In genomic region chr14:25665314-25665970, GRCm38 (mm10) we compare ENCODE assay signal across 13 mouse cellular contexts. TPM values are rescaled to one million over a fixed set of nuclear protein-coding genes. Genes with fewer than 3 reads are reported as not detected.
A peak's percentile ranks its signal among the peaks of the same experiment; 100 is the strongest.
DNase-seq lines count a peak whose midpoint lies in the region; ATAC-seq and TF ChIP-seq lines count a peak whose summit lies in the region.
"Had no signal": no experiment of that assay in that cellular context is flagged by ENCODE, and none has a peak within 500 bp of the region (broad histone marks: within the 10 kb centered on the region; RNA-seq: fewer than 3 reads in every experiment).

No protein-coding gene starts in this region.

- no peak for TF ChIP-seq POLR2A in heart, adult 2 months (IDR thresholded peaks at IDR 0.05; ENCODE audit: insufficient read depth, low read depth, low read length)

- H3K27ac ChIP-seq in heart, adult 2 months: peak overlapping the region; percentile 72
- H3K27ac ChIP-seq in forebrain, embryonic 16.5 days (ENCODE audit: low read length): peak overlapping the region; percentile 34; the same call in 1 of the 2 replicates
- H3K27ac ChIP-seq in limb, embryonic 15.5 days: peak overlapping the region; percentile 57; the same call in 1 of the 2 replicates
- H3K27ac ChIP-seq: kidney, postnatal 0 days; limb, embryonic 12.5 days had no signal

- H3K4me1 ChIP-seq in heart, adult 2 months (ENCODE audit: control insufficient read depth, insufficient read depth, low read length): peaks cover 6% of the 10 kb centered on the region; the same call in 1 of the 2 replicates
- no peaks in the 10 kb centered on the region for H3K4me1 ChIP-seq in forebrain, embryonic 16.5 days (replicated peaks; ENCODE audit: control insufficient read depth, insufficient read depth, low read length)
- no peaks in the 10 kb centered on the region for H3K4me1 ChIP-seq in limb, embryonic 15.5 days
- H3K4me1 ChIP-seq: limb, embryonic 12.5 days had no signal

- H3K9me3 ChIP-seq in forebrain, embryonic 16.5 days (ENCODE audit: control insufficient read depth, low read length): no peaks in the 10 kb centered on the region
- H3K9me3 ChIP-seq in limb, embryonic 15.5 days: no peaks in the 10 kb centered on the region
- H3K9me3 ChIP-seq: limb, embryonic 12.5 days had no signal

- H3K4me2 ChIP-seq in forebrain, embryonic 16.5 days (ENCODE audit: low read length): no peak overlapping the region
- no peak overlapping the region for H3K4me2 ChIP-seq in limb, embryonic 15.5 days
- H3K4me2 ChIP-seq: limb, embryonic 12.5 days had no signal

- peak; percentile 29; the same call in 1 of the 2 replicates for ATAC-seq in forebrain, embryonic 16.5 days
- ATAC-seq in limb, embryonic 15.5 days (ENCODE audit: insufficient number of reproducible peaks, low FRiP score, low TSS enrichment, low read depth): no peak

- TF ChIP-seq EP300 in heart, adult 2 months (IDR thresholded peaks at IDR 0.05; ENCODE audit: insufficient read depth, low read depth, low read length): no peak

- no peak overlapping the region for H3K4me3 ChIP-seq in heart, adult 2 months
- H3K4me3 ChIP-seq in forebrain, embryonic 16.5 days (replicated peaks; ENCODE audit: low read length): no peak overlapping the region
- H3K4me3 ChIP-seq in limb, embryonic 15.5 days: no peak overlapping the region
- H3K4me3 ChIP-seq: limb, embryonic 12.5 days had no signal

- no peak for TF ChIP-seq CTCF in heart, adult 2 months (IDR thresholded peaks at IDR 0.05)

- no peaks in the 10 kb centered on the region for H3K36me3 ChIP-seq in heart, adult 2 months (ENCODE audit: control insufficient read depth, insufficient read depth, low read length)
- peaks cover 30% of the 10 kb centered on the region for H3K36me3 ChIP-seq in forebrain, embryonic 16.5 days (ENCODE audit: control insufficient read depth, insufficient read depth)
- H3K36me3 ChIP-seq in limb, embryonic 15.5 days: peaks cover 74% of the 10 kb centered on the region

- no peaks in the 10 kb centered on the region for H3K27me3 ChIP-seq in heart, adult 2 months (ENCODE audit: control insufficient read depth, insufficient read depth, low read length)
- no peaks in the 10 kb centered on the region for H3K27me3 ChIP-seq in forebrain, embryonic 16.5 days (replicated peaks; ENCODE audit: control insufficient read depth, insufficient read depth, low read length)
- no peaks in the 10 kb centered on the region for H3K27me3 ChIP-seq in limb, embryonic 15.5 days
- H3K27me3 ChIP-seq: limb, embryonic 12.5 days had no signal

- WGBS in heart, adult 2 months: 69% methylated on average over 19 of the region's 19 CpGs
- 66% methylated on average over 19 of the region's 19 CpGs for WGBS in forebrain, embryonic 16.5 days
- WGBS in limb, embryonic 15.5 days: 71% methylated on average over 19 of the region's 19 CpGs

- intact Hi-C loops in heart, adult 2 months (cut with DNase I): no loop called here
- intact Hi-C loops in heart, postnatal 25 days (cut with DNase I): no loop called here
- intact Hi-C loops in left cerebral cortex, postnatal 4 days (cut with DNase I): no loop called here

- DNase-seq in heart, adult 2 months: no peak
- DNase-seq in heart, postnatal 25 days (ENCODE audit: low spot score): no peak
- DNase-seq in ES-CJ7 (ENCODE audit: low read depth, low spot score): peak; percentile 78
- DNase-seq in left cerebral cortex, postnatal 4 days: no peak
- DNase-seq in adrenal gland, postnatal 4 days (ENCODE audit: low spot score in 2 of 2): no peak
- DNase-seq in ovary, adult 18-20 months (ENCODE audit: low spot score): no peak
- DNase-seq: lung, postnatal 4 days; spleen, adult 18-20 months; thymus, postnatal 25 days had no signal

- H3K79me2 ChIP-seq in heart, adult 2 months (replicated peaks; ENCODE audit: control insufficient read depth, insufficient read depth, low read length): no peaks in the 10 kb centered on the region

- H3K9ac ChIP-seq in heart, adult 2 months (ENCODE audit: low read depth, low read length): 0 out of 2 replicates have a peak overlapping the region, but pooled peaks have one; percentile 7
- H3K9ac ChIP-seq in forebrain, embryonic 16.5 days (replicated peaks; ENCODE audit: low read depth, low read length): no peak overlapping the region
- H3K9ac ChIP-seq in limb, embryonic 15.5 days: no peak overlapping the region
- H3K9ac ChIP-seq: limb, embryonic 12.5 days had no signal

RNA-seq across cellular contexts. Expression of gene Ppif, which starts 28.5 kb away (rescaled TPM):
- total RNA-seq in heart, adult 2 months (2021): 100 to 1,000 TPM; 244 to 288 TPM
- polyA plus RNA-seq in heart, adult 2 months (2012; rRNA removed): 487 and 529 TPM in 2 replicates
- 100 to 1,000 TPM; 277 to 296 TPM for total RNA-seq in heart, postnatal 25 days (2021)
- 24.1 and 26.3 TPM in 2 replicates for polyA plus RNA-seq in forebrain, embryonic 16.5 days (2015; fragmentation: Nextera tagmentation; extraction: Ambion mirVana)
- 26.4 and 32.1 TPM in 2 replicates for polyA plus RNA-seq in limb, embryonic 15.5 days (2015; fragmentation: Nextera tagmentation; extraction: Ambion mirVana)
- total RNA-seq in left cerebral cortex, postnatal 4 days (2021): 10 to 100 TPM; 19.9 to 20.8 TPM
- total RNA-seq in adrenal gland, postnatal 4 days (2021): 10 to 100 TPM; 35.2 to 38.8 TPM

Comparison
In these comparisons a context has a peak if more than half of its experiments do, and no peak if none do; other contexts are left out.
1. RNA of gene Ppif, which starts 28.5 kb away (total RNA-seq): 277 to 296 TPM in heart, postnatal 25 days and 244 to 288 TPM in heart, adult 2 months; 35.2 to 38.8 TPM in adrenal gland, postnatal 4 days and 19.9 to 20.8 TPM in left cerebral cortex, postnatal 4 days; every median in the first group is over 4 times any median in the second.
2. Peak in every context shown above with its lines, with median percentiles within 50 percentile points of each other: H3K27ac ChIP-seq.